Mouse (Mus musculus): ENCODE measurements around the gene Odf3b.

DNA sequence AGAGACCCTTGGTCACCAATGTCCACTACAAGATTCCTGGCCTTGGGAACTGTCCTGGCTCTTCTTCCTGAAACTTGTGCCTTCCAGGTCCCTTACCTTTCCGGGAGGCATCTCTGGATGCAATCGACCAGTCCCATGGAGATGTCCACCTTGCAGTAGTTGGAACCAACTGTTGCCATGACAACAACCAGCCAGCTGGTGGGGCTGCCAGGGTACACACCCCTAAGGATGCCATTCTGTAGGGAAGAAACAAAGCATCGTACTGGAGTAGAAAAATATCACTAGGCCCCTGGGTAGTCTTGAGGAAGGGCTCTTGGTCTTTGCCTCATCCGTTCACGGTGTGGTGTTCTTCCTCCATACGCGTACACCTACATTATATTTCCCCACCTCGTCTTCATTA lies 45.5 kb upstream of the Odf3b start:
- no peak for TF ChIP-seq CTCF (IDR thresholded peaks at IDR 0.05; ENCODE audit: extremely low read depth, insufficient read depth, low read length)
- no peak for TF ChIP-seq POLR2A (IDR thresholded peaks at IDR 0.05; ENCODE audit: extremely low read depth, insufficient read depth, low read length)
